Mouse (Mus musculus): ENCODE data around the gene E2f7. TPM values are rescaled to one million over a fixed set of nuclear protein-coding genes. Genes with fewer than 3 reads are reported as not detected.
A peak's percentile ranks its signal among the peaks of the same experiment; 100 is the strongest.

E2f7 gene
- polyA plus RNA-seq, 1 experiment from 2014 or later: 8.4 TPM

DNA sequence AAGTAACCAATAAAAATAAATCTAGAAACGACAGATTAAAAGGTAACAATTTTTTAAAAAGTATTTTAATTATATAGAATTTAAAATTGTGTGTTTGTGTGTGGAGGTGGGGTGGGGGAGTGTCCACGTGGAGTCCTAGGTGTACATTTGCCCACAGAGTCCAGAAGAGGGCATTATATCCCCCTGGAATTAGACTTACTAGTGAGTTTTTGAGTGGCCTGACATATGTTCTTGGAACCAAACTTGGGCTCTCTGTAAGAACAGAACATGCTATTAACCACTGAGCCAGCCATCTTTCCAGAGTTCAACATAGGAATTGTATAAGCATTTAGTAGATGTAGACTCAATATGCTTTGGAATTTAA lies 66.6 kb downstream of the E2f7 start:
- Histone ChIP-seq H3K9me3 (no peaks in the 10 kb centered on the region), H3K4me2 (no peak overlapping the region), H3K4me3 (no peak overlapping the region), H3K9ac (no peak overlapping the region), H3K27me3 (no peaks in the 10 kb centered on the region), H3K36me3 (no peaks in the 10 kb centered on the region), H3K4me1 (replicated peaks) (no peaks in the 10 kb centered on the region), H3K27ac (no peak overlapping the region)
- no peak for ATAC-seq (ENCODE audit: low FRiP score)
- 60% methylated on average over 2 of the region's 2 CpGs for WGBS

DNA sequence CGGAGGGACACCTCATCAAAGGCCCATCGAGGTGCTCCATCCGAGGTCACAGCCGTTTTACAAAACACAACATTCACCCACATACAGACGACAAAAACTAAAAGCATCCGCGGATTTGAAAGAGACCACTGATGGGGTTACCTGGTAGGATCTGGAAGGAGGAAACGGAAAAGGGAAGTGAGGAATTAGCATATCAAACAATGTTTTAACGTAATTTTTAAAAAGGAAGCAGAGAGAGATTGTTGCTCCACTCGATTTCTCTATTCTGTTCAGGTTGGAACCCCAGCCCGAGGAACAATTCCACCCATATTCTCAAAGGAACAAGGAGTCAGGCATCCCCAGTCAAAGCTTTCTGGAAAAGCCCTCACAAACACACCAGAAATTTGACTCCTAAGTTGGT lies 75.9 kb downstream of the E2f7 start:
- Histone ChIP-seq H3K4me3 (no peak overlapping the region), H3K9ac (no peak overlapping the region), H3K27ac (no peak overlapping the region), H3K27me3 (no peaks in the 10 kb centered on the region), H3K4me2 (no peak overlapping the region), H3K4me1 (replicated peaks) (no peaks in the 10 kb centered on the region), H3K36me3 (no peaks in the 10 kb centered on the region), H3K9me3 (0 out of 2 replicates have a peak, but pooled peaks cover 4% of the 10 kb centered on the region)
- WGBS: 85% methylated on average over 11 of the region's 11 CpGs
- no peak for ATAC-seq (ENCODE audit: low FRiP score)

DNA sequence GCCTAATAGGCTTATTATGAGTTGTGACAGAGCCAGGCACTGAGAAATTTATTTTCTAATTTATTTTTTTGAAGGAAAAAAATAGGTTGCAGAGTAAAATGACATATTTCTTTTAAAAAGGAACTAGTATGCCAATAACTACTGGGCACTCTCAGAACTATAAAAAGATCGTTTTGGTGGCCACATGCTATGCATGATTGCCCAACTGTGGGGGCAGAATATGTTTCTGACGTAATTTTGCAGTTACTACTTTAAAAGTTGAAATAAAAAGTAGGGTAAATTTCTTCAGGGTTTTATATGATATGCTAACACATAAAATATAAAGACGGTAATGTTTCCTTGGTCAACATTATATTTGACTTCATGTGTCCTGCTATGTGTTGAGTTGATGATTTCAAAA lies 76.5 kb downstream of the E2f7 start:
- ATAC-seq (ENCODE audit: low FRiP score): no peak
- H3K36me3 ChIP-seq: no peaks in the 10 kb centered on the region
- no peaks in the 10 kb centered on the region for H3K4me1 ChIP-seq (replicated peaks)
- no peak overlapping the region for H3K4me3 ChIP-seq
- no peak overlapping the region for H3K27ac ChIP-seq
- 0 out of 2 replicates have a peak, but pooled peaks cover 4% of the 10 kb centered on the region for H3K9me3 ChIP-seq
- no peaks in the 10 kb centered on the region for H3K27me3 ChIP-seq
- H3K9ac ChIP-seq: no peak overlapping the region
- no peak overlapping the region for H3K4me2 ChIP-seq
- WGBS: 86% methylated on average over 3 of the region's 3 CpGs

DNA sequence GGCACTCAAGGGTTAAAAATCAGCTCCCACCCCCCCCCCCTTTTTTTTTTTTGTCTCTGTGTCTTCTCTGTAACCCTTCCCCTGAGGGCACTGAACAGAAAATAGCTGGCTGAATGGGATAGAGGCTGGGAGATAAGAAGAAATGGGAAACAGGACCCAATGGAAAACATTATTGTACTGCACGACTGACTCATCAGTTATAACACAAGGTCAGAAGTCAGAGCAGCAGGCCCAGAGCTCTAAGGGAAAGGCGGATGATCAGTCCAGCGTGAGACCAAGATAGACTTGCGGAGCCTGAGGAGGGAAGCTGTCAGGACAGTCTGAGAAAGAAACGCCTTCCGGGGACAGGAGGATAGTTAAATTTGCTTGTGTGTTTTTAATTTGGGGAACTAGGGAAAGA lies 87.1 kb downstream of the E2f7 start:
- H3K9ac ChIP-seq: no peak overlapping the region
- 30% methylated on average over 6 of the region's 6 CpGs for WGBS
- H3K4me3 ChIP-seq: no peak overlapping the region
- peak overlapping the region; percentile 40; the same call in 1 of the 2 replicates for H3K27ac ChIP-seq
- H3K27me3 ChIP-seq: no peaks in the 10 kb centered on the region
- ATAC-seq (ENCODE audit: low FRiP score): no peak
- no peaks in the 10 kb centered on the region for H3K36me3 ChIP-seq
- H3K4me2 ChIP-seq: no peak overlapping the region
- H3K9me3 ChIP-seq: no peaks in the 10 kb centered on the region
- H3K4me1 ChIP-seq (replicated peaks): 0 out of 2 replicates have a peak, but pooled peaks cover 4% of the 10 kb centered on the region

DNA sequence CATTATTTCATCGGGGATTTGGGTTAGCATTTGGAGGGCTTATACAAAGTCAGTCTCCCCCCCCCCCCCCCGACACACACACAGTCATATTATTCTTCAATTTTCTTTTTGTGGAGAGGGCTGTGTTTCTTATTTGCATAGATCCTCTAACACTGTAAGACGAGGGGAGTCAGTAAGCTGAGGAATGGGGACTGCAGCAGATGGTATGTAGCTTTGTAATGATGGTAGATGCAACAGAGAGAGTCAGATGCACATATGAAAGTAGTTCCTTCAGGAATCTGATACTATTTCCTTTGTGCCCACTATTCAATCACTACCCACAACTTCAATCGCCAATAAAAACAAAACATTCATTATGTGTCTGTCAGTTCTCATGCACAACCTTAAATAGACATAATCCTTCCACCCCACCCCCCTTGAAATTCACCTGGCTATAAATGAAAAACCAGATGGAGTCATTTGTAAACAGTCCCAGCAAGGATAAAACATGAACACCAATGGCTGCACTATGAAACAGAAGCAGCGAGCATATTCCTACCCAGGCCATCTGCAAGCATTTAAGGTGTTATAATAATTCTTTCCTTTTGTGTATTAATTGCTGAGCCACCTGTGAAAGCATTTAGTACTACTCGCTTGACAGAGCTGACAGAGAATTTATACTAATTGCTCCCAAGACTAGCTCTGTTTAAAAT lies 90.0 kb downstream of the E2f7 start:
- no peaks in the 10 kb centered on the region for H3K36me3 ChIP-seq
- no peak overlapping the region for H3K4me2 ChIP-seq
- no peaks in the 10 kb centered on the region for H3K27me3 ChIP-seq
- H3K27ac ChIP-seq: no peak overlapping the region
- 0 out of 2 replicates have a peak, but pooled peaks cover 4% of the 10 kb centered on the region for H3K4me1 ChIP-seq (replicated peaks)
- no peaks in the 10 kb centered on the region for H3K9me3 ChIP-seq
- H3K4me3 ChIP-seq: no peak overlapping the region
- H3K9ac ChIP-seq: no peak overlapping the region
- WGBS: 70% methylated on average over 6 of the region's 6 CpGs
- ATAC-seq (ENCODE audit: low FRiP score): no peak

Other genes with a start within 250 kb of the E2f7 start
- 154 and 156 TPM in 2 replicates for gene Csrp2, start 174.3 kb downstream of the E2f7 start, polyA plus RNA-seq (2015; fragmentation: Nextera tagmentation; extraction: Ambion mirVana)